In genomic region chr9:94653827-94654226, GRCm38 (mm10) we compare ENCODE assay signal across 32 mouse cellular contexts.
"Had no signal": no experiment of that assay in that cellular context is flagged by ENCODE, and none has a peak within 500 bp of the region (broad histone marks: within the 10 kb centered on the region; RNA-seq: fewer than 3 reads in every experiment).

No protein-coding gene starts in this region.

- DNase-seq: left cerebral cortex, postnatal 4 days; liver; liver, embryonic 13.5 days; liver, postnatal 0 days; lung, adult 18-20 months; lung, adult 2 months; lung, postnatal 10 days; lung, postnatal 14 days; lung, postnatal 36 days; lung, postnatal 4 days; midbrain, embryonic 14.5 days had no signal

- H3K4me2 ChIP-seq: limb, embryonic 12.5 days; limb, embryonic 13.5 days; limb, embryonic 15.5 days; liver, embryonic 11.5 days; liver, embryonic 12.5 days; liver, embryonic 13.5 days; liver, embryonic 15.5 days; lung, embryonic 14.5 days; lung, embryonic 15.5 days; midbrain, embryonic 11.5 days; midbrain, embryonic 12.5 days; midbrain, embryonic 13.5 days; midbrain, embryonic 15.5 days; neural tube, embryonic 12.5 days had no signal

- H3K27me3 ChIP-seq: limb, embryonic 12.5 days; limb, embryonic 13.5 days; limb, embryonic 15.5 days; liver, embryonic 12.5 days; liver, embryonic 13.5 days; liver, embryonic 15.5 days; lung, embryonic 15.5 days; megakaryocyte, embryonic 14.5 days; midbrain, embryonic 12.5 days; midbrain, embryonic 13.5 days; midbrain, embryonic 15.5 days; neural tube, embryonic 12.5 days had no signal

- H3K36me3 ChIP-seq: limb, embryonic 10.5 days; limb, embryonic 12.5 days; limb, embryonic 13.5 days; limb, embryonic 15.5 days; liver, embryonic 12.5 days; liver, embryonic 13.5 days; liver, embryonic 15.5 days; lung, embryonic 15.5 days; midbrain, embryonic 10.5 days; midbrain, embryonic 12.5 days; midbrain, embryonic 13.5 days; midbrain, embryonic 15.5 days; neural tube, embryonic 12.5 days had no signal

- H3K9me3 ChIP-seq: limb, embryonic 10.5 days; limb, embryonic 12.5 days; limb, embryonic 13.5 days; limb, embryonic 15.5 days; liver, embryonic 12.5 days; liver, embryonic 13.5 days; liver, embryonic 15.5 days; lung, embryonic 15.5 days; midbrain, embryonic 10.5 days; midbrain, embryonic 12.5 days; midbrain, embryonic 13.5 days; midbrain, embryonic 15.5 days; neural tube, embryonic 12.5 days had no signal

- ATAC-seq: liver, embryonic 12.5 days; liver, postnatal 0 days; lung, postnatal 0 days; midbrain, embryonic 13.5 days; midbrain, embryonic 15.5 days; midbrain, embryonic 16.5 days had no signal

- H3K4me1 ChIP-seq: limb, embryonic 10.5 days; limb, embryonic 12.5 days; limb, embryonic 13.5 days; limb, embryonic 15.5 days; liver, embryonic 12.5 days; liver, embryonic 13.5 days; liver, embryonic 15.5 days; lung, embryonic 15.5 days; midbrain, embryonic 10.5 days; midbrain, embryonic 12.5 days; midbrain, embryonic 13.5 days; midbrain, embryonic 15.5 days had no signal

- H3K9ac ChIP-seq: limb, embryonic 12.5 days; limb, embryonic 13.5 days; limb, embryonic 15.5 days; liver, embryonic 12.5 days; liver, embryonic 13.5 days; liver, embryonic 14.5 days; liver, embryonic 15.5 days; liver, postnatal 0 days; lung, embryonic 14.5 days; lung, embryonic 15.5 days; midbrain, embryonic 12.5 days; midbrain, embryonic 13.5 days; midbrain, embryonic 15.5 days; neural tube, embryonic 12.5 days had no signal

- H3K27ac ChIP-seq: limb, embryonic 10.5 days; limb, embryonic 12.5 days; limb, embryonic 13.5 days; limb, embryonic 15.5 days; liver, embryonic 12.5 days; liver, embryonic 13.5 days; liver, embryonic 14.5 days; liver, embryonic 15.5 days; lung, embryonic 15.5 days; macrophage; midbrain, embryonic 10.5 days; midbrain, embryonic 12.5 days; midbrain, embryonic 13.5 days; midbrain, embryonic 15.5 days; neural tube, embryonic 12.5 days had no signal

- H3K4me3 ChIP-seq: limb, embryonic 10.5 days; limb, embryonic 12.5 days; limb, embryonic 13.5 days; limb, embryonic 15.5 days; liver, embryonic 12.5 days; liver, embryonic 13.5 days; liver, embryonic 15.5 days; lung, embryonic 15.5 days; megakaryocyte, embryonic 14.5 days; midbrain, embryonic 10.5 days; midbrain, embryonic 12.5 days; midbrain, embryonic 13.5 days; midbrain, embryonic 15.5 days; myocyte; neural tube, embryonic 12.5 days had no signal
